Mouse (Mus musculus) MEL (cell line): ENCODE data around the gene Cuzd1.

Source experiments
- BHLHE40 ChIP-seq: IDR thresholded peaks from 2 replicates; pipeline ENCODE4 v1.6.1; 2012; ENCODE audit warnings: low read depth, mild to moderate bottlenecking, inconsistent platforms, low read length, improper control_type of control experiment, borderline replicate concordance
- CTCF ChIP-seq, 3 experiments: IDR thresholded peaks in 2 of 3; conservative IDR thresholded peaks in 1 of 3; 2 replicates each; pipeline ENCODE4 v1.5.1; 2011 to 2012; ENCODE audit warnings: low read length in 3 of 3, low read depth in 2 of 3, mild to moderate bottlenecking in 2 of 3, improper control_type of control experiment in 1 of 3, inconsistent platforms in 1 of 3, mixed read lengths in 1 of 3, moderate library complexity in 1 of 3; ENCODE audit not compliant: control insufficient read depth in 1 of 3, insufficient read depth in 1 of 3, poor library complexity in 1 of 3, severe bottlenecking in 1 of 3
- E2F4 ChIP-seq: IDR thresholded peaks from 2 replicates; pipeline ENCODE4 v1.6.1; 2011; ENCODE audit warnings: low read depth, low read length, improper control_type of control experiment, borderline replicate concordance
- EP300 ChIP-seq, 2 experiments: IDR thresholded peaks; 2 replicates each; pipeline ENCODE4 v1.6.1; 2011; ENCODE audit warnings: improper control_type of control experiment in 2 of 2, low read length in 2 of 2, low read depth in 1 of 2, mild to moderate bottlenecking in 1 of 2
- GABPA ChIP-seq: IDR thresholded peaks from 2 replicates; pipeline ENCODE4 v1.6.1; 2012; ENCODE audit warnings: low read depth, mild to moderate bottlenecking, inconsistent platforms, low read length, improper control_type of control experiment, moderate library complexity
- JUND ChIP-seq: IDR thresholded peaks from 2 replicates; pipeline ENCODE4 v1.6.1; 2011; ENCODE audit warnings: low read depth, mild to moderate bottlenecking, improper control_type of control experiment, low read length
- MAX ChIP-seq: IDR thresholded peaks from 2 replicates; pipeline ENCODE4 v1.6.1; 2011; ENCODE audit warnings: low read length, improper control_type of control experiment
- MEF2A ChIP-seq: IDR thresholded peaks from 2 replicates; pipeline ENCODE4 v1.6.1; 2014; ENCODE audit warnings: low read depth, mild to moderate bottlenecking, inconsistent platforms, low read length, improper control_type of control experiment; ENCODE audit not compliant: poor library complexity, insufficient replicate concordance, severe bottlenecking; ENCODE audit errors: extremely low read depth
- NRF1 ChIP-seq: IDR thresholded peaks from 2 replicates; pipeline ENCODE4 v1.6.1; 2014; ENCODE audit warnings: low read depth, mild to moderate bottlenecking, inconsistent platforms, low read length, improper control_type of control experiment, moderate library complexity; ENCODE audit not compliant: poor library complexity, insufficient read depth, severe bottlenecking
- POLR2A ChIP-seq, 2 experiments: IDR thresholded peaks; 2 replicates each; pipeline ENCODE4 v1.6.1; 2011 to 2012; ENCODE audit warnings: low read length in 2 of 2, mild to moderate bottlenecking in 2 of 2, control low read depth in 1 of 2, improper control_type of control experiment in 1 of 2, low read depth in 1 of 2, moderate library complexity in 1 of 2; ENCODE audit not compliant: control insufficient read depth in 1 of 2, insufficient read depth in 1 of 2, poor library complexity in 1 of 2
- RCOR1 ChIP-seq: IDR thresholded peaks from 2 replicates; pipeline ENCODE4 v1.6.1; 2012; ENCODE audit warnings: low read depth, mild to moderate bottlenecking, inconsistent platforms, low read length, improper control_type of control experiment
- ZKSCAN1 ChIP-seq: IDR thresholded peaks from 2 replicates; pipeline ENCODE4 v1.6.1; 2012; ENCODE audit warnings: low read depth, mild to moderate bottlenecking, inconsistent platforms, low read length, improper control_type of control experiment, moderate library complexity

- TF ChIP-seq POLR2A (IDR thresholded peaks at IDR 0.05; ENCODE audit: control insufficient read depth in 1 of 2, insufficient read depth in 1 of 2, low read depth in 1 of 2, low read length in 2 of 2, poor library complexity in 1 of 2) (no peak), GABPA (no peak), NRF1 (no peak), MEF2A (no peak), BHLHE40 (no peak), E2F4 (no peak), RCOR1 (no peak), ZKSCAN1 (no peak), JUND (no peak), CTCF (IDR thresholded peaks at IDR 0.05 in 2 of 3, conservative IDR thresholded peaks at IDR 0.05 in 1 of 3; ENCODE audit: control insufficient read depth in 1 of 3, insufficient read depth in 1 of 3, low read depth in 2 of 3, low read length in 3 of 3, poor library complexity in 1 of 3, severe bottlenecking in 1 of 3) (no peak), MAX (no peak), EP300 (IDR thresholded peaks at IDR 0.05; ENCODE audit: low read depth in 1 of 2, low read length in 2 of 2) (no peak)
These were observed 57.8 kb downstream of the Cuzd1 start for GRCm38 (mm10) chr7:131264251-131264650.
